Comparison of ENCODE assay signal across 20 mouse cellular contexts in the genomic region with DNA sequence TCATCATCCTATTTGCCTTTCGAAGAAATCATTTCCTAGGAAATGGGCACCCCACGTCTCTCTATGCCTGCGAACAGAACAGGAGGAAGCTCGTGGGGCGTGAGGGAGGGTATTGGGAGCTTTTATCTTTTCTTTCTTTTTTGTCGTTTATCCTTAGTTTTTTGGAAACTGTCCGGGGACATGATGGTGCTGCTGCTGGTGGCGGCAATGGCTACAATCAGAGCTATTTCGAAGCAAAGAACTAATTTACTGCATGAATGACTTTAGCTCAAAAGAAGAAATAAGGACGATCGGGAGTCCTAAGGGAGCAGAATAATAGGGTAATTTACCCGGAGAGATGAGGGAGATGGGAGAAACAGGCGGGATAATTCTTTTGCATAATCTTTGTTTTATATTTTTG.
DNase-seq lines count a peak whose midpoint lies in the region; ATAC-seq and TF ChIP-seq lines count a peak whose summit lies in the region.
"Had no signal": no experiment of that assay in that cellular context is flagged by ENCODE, and none has a peak within 500 bp of the region (broad histone marks: within the 10 kb centered on the region; RNA-seq: fewer than 3 reads in every experiment).

No protein-coding gene starts in this region.

- no peaks in the 10 kb centered on the region for H3K9me3 ChIP-seq in forebrain, embryonic 14.5 days (replicated peaks; ENCODE audit: control insufficient read depth, low read length)
- H3K9me3 ChIP-seq in hindbrain, embryonic 14.5 days (ENCODE audit: control insufficient read depth, low read length) = no peaks in the 10 kb centered on the region
- 0 out of 2 replicates have a peak, but pooled peaks cover 3% of the 10 kb centered on the region for H3K9me3 ChIP-seq in midbrain, embryonic 14.5 days (ENCODE audit: control insufficient read depth, low read length)
- H3K9me3 ChIP-seq in embryonic facial prominence, embryonic 10.5 days = no peaks in the 10 kb centered on the region
- H3K9me3 ChIP-seq: limb, embryonic 15.5 days had no signal

- H3K4me1 ChIP-seq in forebrain, embryonic 14.5 days (ENCODE audit: control insufficient read depth, insufficient read depth, low read length) = peaks cover 10% of the 10 kb centered on the region; the same call in 1 of the 2 replicates
- 0 out of 2 replicates have a peak, but pooled peaks cover 5% of the 10 kb centered on the region for H3K4me1 ChIP-seq in hindbrain, embryonic 14.5 days (replicated peaks; ENCODE audit: control insufficient read depth, insufficient read depth, low read length)
- H3K4me1 ChIP-seq in midbrain, embryonic 14.5 days (ENCODE audit: control insufficient read depth, insufficient read depth, low read length) = peaks cover 10% of the 10 kb centered on the region; the same call in 1 of the 2 replicates
- H3K4me1 ChIP-seq in embryonic facial prominence, embryonic 10.5 days = no peaks in the 10 kb centered on the region; the same call in 1 of the 2 replicates
- H3K4me1 ChIP-seq: limb, embryonic 15.5 days had no signal

- 3% methylated on average over 13 of the region's 13 CpGs for WGBS in forebrain, embryonic 14.5 days
- WGBS in hindbrain, embryonic 14.5 days = 11% methylated on average over 13 of the region's 13 CpGs
- 4% methylated on average over 13 of the region's 13 CpGs for WGBS in midbrain, embryonic 14.5 days
- WGBS in embryonic facial prominence, embryonic 10.5 days = 33% methylated on average over 13 of the region's 13 CpGs

- ATAC-seq in forebrain, embryonic 14.5 days = no peak
- ATAC-seq in hindbrain, embryonic 14.5 days (ENCODE audit: low FRiP score) = no peak
- ATAC-seq in midbrain, embryonic 14.5 days (ENCODE audit: low FRiP score, low TSS enrichment) = no peak

- no peak for TF ChIP-seq CTCF in brain, embryonic 14.5 days (IDR thresholded peaks at IDR 0.05; ENCODE audit: borderline replicate concordance, extremely low read depth, insufficient read depth, insufficient read length)

- TF ChIP-seq POLR2A in brain, embryonic 14.5 days (IDR thresholded peaks at IDR 0.05; ENCODE audit: borderline replicate concordance, extremely low read depth, insufficient read depth, insufficient read length, poor library complexity, severe bottlenecking) = no peak

- intact Hi-C loops in left cerebral cortex, postnatal 36 days (cut with DNase I) = no loop called here

- H3K9ac ChIP-seq in forebrain, embryonic 14.5 days (ENCODE audit: low read length) = peak overlapping the region; percentile 1; the same call in 1 of the 2 replicates
- no peak overlapping the region for H3K9ac ChIP-seq in hindbrain, embryonic 14.5 days
- H3K9ac ChIP-seq in midbrain, embryonic 14.5 days (replicated peaks; ENCODE audit: low read length) = no peak overlapping the region; the same call in 1 of the 2 replicates
- H3K9ac ChIP-seq: limb, embryonic 15.5 days had no signal

- peak; percentile 57 for DNase-seq in brain, embryonic 14.5 days (ENCODE audit: low read depth)
- DNase-seq in forebrain, embryonic 14.5 days (ENCODE audit: low spot score) = peak; percentile 12
- DNase-seq in hindbrain, embryonic 14.5 days (ENCODE audit: low spot score) = no peak
- DNase-seq in midbrain, embryonic 14.5 days = peak; percentile 34
- DNase-seq in liver = no peak
- DNase-seq in urinary bladder, postnatal 25 days (ENCODE audit: low spot score) = no peak
- DNase-seq in left cerebral cortex, postnatal 36 days (ENCODE audit: low spot score in 2 of 2) = no peak
- DNase-seq in embryonic facial prominence, embryonic 10.5 days (ENCODE audit: low spot score) = no peak
- DNase-seq: adrenal gland, postnatal 25 days; B cell, adult 2 months; cerebellum, adult 9-11 months; gastrocnemius, adult 2 months; heart, adult 18-20 months; kidney, adult 8-10 months; kidney, postnatal 25 days; layer of hippocampus, adult 9-11 months; lung, adult 18-20 months; lung, postnatal 36 days; thymus, adult 2 months had no signal

- no peak overlapping the region for H3K4me3 ChIP-seq in forebrain, embryonic 14.5 days (ENCODE audit: low read depth, low read length)
- no peak overlapping the region for H3K4me3 ChIP-seq in hindbrain, embryonic 14.5 days (replicated peaks; ENCODE audit: low read length)
- no peak overlapping the region for H3K4me3 ChIP-seq in midbrain, embryonic 14.5 days (replicated peaks; ENCODE audit: low read depth, low read length)
- H3K4me3 ChIP-seq in embryonic facial prominence, embryonic 10.5 days = no peak overlapping the region
- H3K4me3 ChIP-seq: gastrocnemius, adult 2 months; limb, embryonic 15.5 days had no signal

- H3K27ac ChIP-seq in forebrain, embryonic 14.5 days (ENCODE audit: low read depth, low read length) = no peak overlapping the region
- no peak overlapping the region for H3K27ac ChIP-seq in hindbrain, embryonic 14.5 days
- no peak overlapping the region for H3K27ac ChIP-seq in midbrain, embryonic 14.5 days (replicated peaks; ENCODE audit: low read depth, low read length)
- H3K27ac ChIP-seq in embryonic facial prominence, embryonic 10.5 days (replicated peaks) = no peak overlapping the region
- H3K27ac ChIP-seq: gastrocnemius, adult 2 months; limb, embryonic 15.5 days had no signal

- no peaks in the 10 kb centered on the region for H3K36me3 ChIP-seq in forebrain, embryonic 14.5 days (ENCODE audit: control insufficient read depth, insufficient read depth, low read length)
- H3K36me3 ChIP-seq in hindbrain, embryonic 14.5 days (replicated peaks; ENCODE audit: control insufficient read depth, insufficient read depth) = no peaks in the 10 kb centered on the region
- no peaks in the 10 kb centered on the region for H3K36me3 ChIP-seq in midbrain, embryonic 14.5 days (ENCODE audit: control insufficient read depth, insufficient read depth, low read length)
- no peaks in the 10 kb centered on the region for H3K36me3 ChIP-seq in embryonic facial prominence, embryonic 10.5 days (replicated peaks)
- H3K36me3 ChIP-seq: limb, embryonic 15.5 days had no signal

- H3K27me3 ChIP-seq in forebrain, embryonic 14.5 days (replicated peaks; ENCODE audit: control insufficient read depth, insufficient read depth, low read length) = no peaks in the 10 kb centered on the region
- H3K27me3 ChIP-seq in hindbrain, embryonic 14.5 days (ENCODE audit: control insufficient read depth, insufficient read depth, low read length) = no peaks in the 10 kb centered on the region
- H3K27me3 ChIP-seq in midbrain, embryonic 14.5 days (ENCODE audit: control insufficient read depth, insufficient read depth, low read length) = no peaks in the 10 kb centered on the region
- H3K27me3 ChIP-seq in embryonic facial prominence, embryonic 10.5 days (replicated peaks; ENCODE audit: low read depth, poor library complexity, severe bottlenecking) = peaks cover 14% of the 10 kb centered on the region
- H3K27me3 ChIP-seq: limb, embryonic 15.5 days had no signal

- H3K4me2 ChIP-seq in forebrain, embryonic 14.5 days (ENCODE audit: low read length) = peak overlapping the region; percentile 44
- peak overlapping the region; percentile 30 for H3K4me2 ChIP-seq in hindbrain, embryonic 14.5 days (replicated peaks)
- H3K4me2 ChIP-seq in midbrain, embryonic 14.5 days (ENCODE audit: low read length) = peak overlapping the region; percentile 48
- H3K4me2 ChIP-seq: limb, embryonic 15.5 days had no signal

Comparison
In these comparisons a context has a peak if more than half of its experiments do, and no peak if none do; other contexts are left out.
1. DNase-seq: peak in brain, embryonic 14.5 days (single experiment), forebrain, embryonic 14.5 days (single experiment) and midbrain, embryonic 14.5 days (single experiment); none in hindbrain, embryonic 14.5 days (single experiment), liver (single experiment), urinary bladder, postnatal 25 days (single experiment), left cerebral cortex, postnatal 36 days (0 of 2) and embryonic facial prominence, embryonic 10.5 days (single experiment).
2. Peak in every context shown above with its lines, with median percentiles within 50 percentile points of each other: H3K4me2 ChIP-seq.